Mouse (Mus musculus) heart, postnatal 14 days (tissue): ENCODE measurements at regions not wholly inside any gene's neighbourhood (a gene's known extent, or its start where the extent isn't known, plus 50 kb on each side); places are given as distances from the start of the nearest gene placed in this dataset.
A peak's percentile ranks its signal among the peaks of the same experiment; 100 is the strongest.
"Not testable (repeated sequence)": the region's sequence is repeated elsewhere in the genome, so short reads cannot be mapped to it uniquely, and the experiment has no call there.

Experiments
- DNase-seq, 2 experiments: peaks; one replicate each; pipeline ENCODE4 v3.0.0; 2021 to 2022
- intact Hi-C: fragments of 180-260 bp; cut with DNase I; formaldehyde crosslinking; loops from one replicate; pipeline ENCODE4 v1.15.1; 2025

DNA sequence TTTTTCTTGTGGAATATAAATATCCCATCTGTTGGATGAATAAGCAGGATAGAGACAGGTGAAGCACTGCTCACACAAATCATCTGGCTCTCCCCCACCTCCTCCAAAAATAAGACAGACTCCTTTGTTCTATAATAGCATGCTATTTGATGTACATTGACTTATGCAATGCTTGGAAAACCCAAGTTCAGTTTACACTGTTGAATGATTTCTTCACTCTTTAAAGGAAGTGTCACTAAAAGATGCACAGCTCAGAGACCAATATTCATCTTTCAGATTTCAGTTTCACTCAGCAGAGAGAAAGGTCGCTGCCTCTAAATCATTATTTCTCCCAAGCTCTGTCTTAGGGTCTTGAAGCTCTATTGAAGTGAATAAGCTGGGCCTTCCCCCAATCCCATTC lies 417.4 kb downstream of the Hs3st1 start:
- no peak for DNase-seq
- intact Hi-C loops, result no loop called here

DNA sequence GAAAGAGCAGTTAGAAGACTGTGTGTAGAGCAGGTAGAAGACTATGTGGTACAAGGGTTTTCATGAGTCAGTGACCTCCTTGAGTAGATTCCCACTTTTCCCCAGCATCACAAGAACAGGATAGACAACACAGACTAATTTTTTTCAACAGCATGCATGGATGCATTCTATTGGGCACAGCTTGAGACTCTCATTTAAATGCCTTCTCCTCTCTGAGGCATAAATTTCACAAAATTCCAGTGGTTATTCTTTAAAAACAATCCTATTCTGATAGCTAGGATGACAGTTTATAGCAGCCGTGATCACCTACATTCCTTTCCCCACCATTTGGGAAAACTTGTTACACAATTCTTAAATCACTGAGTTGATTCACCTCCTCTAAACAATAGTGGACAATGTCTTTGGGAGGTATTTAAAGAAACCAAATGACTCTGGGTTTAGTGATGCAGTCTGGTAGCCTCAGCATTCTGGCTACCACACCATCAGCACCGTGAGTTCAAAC lies 418.7 kb downstream of the Hs3st1 start:
- intact Hi-C loops, result no loop called here
- no peak for DNase-seq

DNA sequence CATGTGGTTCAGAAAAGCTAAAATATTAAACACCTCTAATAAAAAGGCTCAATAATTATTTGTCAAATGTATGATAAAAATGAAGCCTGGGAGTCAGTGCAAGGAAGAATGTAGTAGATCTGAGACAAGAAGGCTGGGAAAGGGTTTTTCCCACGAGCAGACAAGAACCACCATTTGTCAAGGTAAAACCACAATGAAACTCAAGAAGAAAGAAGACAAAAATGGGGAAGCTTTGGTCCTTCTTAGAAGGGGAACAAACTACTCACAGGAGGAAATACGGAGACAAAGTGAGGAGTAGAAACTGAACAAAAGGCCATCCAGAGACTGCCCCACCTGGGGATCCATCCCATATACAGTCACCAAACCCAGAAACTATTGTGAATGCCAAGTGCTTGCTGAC lies 420.0 kb downstream of the Hs3st1 start:
- intact Hi-C loops, result no loop called here
- DNase-seq, result no peak

DNA sequence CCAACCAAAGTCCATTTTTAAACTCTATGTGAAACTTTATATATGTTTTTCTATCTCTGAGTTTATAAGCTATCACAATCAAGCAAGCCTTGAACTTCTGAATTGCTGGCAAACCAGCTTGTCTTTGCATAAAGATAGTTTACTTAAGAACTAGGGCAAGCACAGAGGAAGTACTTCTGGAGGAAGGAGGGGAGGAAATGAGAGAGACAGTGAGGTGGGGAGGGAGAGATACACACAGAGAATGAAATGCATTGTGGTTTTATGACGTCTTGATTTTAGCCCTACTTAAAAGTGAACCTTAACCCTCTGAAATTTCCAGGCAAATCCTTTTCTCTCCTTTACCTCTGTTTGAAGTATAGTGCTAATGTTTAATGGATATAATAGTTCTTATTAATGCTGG lies 421.0 kb downstream of the Hs3st1 start:
- intact Hi-C loops, result no loop called here
- DNase-seq, result no peak

DNA sequence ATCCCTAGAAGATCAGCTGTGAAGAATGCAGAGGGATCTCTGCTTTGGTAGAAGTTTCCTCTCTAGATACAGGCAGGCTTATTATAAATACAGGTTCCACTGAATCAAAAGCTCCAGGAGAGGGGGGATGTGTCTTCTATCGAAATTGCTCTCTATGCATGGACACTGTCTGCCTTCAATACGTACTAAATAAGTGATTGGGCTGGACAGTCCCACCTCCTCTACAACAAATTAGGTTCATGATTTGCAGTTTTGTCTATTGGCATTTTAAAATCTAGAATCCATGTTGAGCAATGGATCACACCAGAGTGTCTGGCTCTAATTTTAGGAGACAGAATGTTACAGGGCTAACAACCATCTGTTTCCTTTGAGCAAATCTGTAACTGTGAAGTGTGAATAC lies 429.9 kb downstream of the Hs3st1 start:
- intact Hi-C loops, result no loop called here
- no peak for DNase-seq

DNA sequence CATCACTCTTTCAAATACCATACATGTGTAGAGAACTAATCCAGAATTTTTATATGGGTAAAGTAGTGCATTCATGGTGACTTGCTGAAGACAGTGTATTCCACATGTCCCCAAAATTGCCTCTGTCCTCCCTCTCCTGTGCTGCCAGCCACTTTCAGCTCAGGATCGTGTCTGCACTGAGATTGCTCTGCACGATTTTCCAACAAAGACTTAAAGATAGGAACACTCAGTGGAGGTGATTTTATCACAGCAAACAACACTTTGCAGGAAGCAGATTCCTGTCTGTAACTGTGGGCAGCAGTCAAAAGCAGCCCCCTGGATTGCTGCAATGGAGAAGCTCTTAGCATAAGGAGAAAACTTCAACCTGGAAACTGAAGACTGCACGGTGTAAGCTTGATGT lies 438.8 kb downstream of the Hs3st1 start:
- intact Hi-C loops, result no loop called here
- no peak for DNase-seq

DNA sequence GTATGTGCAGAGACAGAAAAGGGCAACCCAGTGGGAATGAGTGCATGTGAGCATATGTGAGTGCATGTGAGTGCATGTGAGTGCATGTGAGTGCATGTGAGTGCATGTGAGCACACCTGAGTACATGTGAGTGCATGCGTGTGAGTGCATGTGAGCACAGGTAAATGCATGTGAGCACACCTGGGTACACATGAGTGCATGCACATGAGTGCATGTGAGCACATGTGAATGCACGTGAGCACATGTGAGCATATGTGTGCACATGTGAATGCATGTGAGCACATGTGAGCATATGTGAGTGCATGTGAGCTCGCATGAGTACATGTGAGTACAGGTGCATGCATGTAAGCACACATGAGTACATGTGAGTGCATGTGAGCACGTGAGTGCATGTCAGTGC lies 434.6 kb upstream of the Clnk start:
- intact Hi-C loops, result no loop called here
- DNase-seq, result no peak

DNA sequence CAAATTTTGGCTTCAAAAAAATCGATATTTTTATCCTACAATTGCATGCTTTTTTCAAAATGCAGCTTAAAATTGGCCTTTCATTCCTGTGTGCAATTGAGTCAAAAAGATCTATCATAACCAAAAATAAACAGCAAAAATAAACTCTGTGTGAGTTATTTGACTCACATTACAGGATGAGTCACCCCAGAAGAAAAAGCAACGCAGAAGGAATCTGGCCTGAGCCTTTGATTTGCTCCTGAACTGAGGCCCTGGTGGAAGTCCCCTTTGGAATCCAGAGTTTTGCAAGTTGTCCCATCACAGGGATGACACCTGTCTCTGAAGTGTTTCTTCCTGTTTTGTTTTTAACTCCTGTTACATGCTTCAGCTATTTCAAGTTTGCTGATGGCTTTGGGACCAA lies 429.2 kb upstream of the Clnk start:
- intact Hi-C loops, result no loop called here
- DNase-seq, result no peak

DNA sequence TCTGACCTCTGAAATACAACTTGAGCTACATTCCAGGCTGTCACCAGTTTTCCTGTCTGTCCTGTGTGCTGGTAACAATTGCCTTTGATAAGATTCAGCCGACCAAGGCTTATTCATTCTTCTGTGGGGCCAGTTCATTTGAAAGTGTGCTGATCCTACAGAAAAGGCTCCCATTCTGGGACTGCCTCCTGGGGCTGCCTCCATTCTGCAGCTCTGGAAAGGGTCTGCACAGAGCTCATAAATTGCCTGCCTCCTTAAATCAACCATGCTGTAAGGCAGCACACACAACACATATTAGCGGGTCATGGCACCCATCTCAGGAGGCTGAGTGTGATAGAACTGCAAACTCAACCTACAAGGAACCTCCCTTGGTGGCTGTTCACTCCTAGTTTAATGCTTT lies 416.2 kb upstream of the Clnk start:
- intact Hi-C loops, result no loop called here
- DNase-seq, result peak in 1 of 2 experiments; percentile 1

DNA sequence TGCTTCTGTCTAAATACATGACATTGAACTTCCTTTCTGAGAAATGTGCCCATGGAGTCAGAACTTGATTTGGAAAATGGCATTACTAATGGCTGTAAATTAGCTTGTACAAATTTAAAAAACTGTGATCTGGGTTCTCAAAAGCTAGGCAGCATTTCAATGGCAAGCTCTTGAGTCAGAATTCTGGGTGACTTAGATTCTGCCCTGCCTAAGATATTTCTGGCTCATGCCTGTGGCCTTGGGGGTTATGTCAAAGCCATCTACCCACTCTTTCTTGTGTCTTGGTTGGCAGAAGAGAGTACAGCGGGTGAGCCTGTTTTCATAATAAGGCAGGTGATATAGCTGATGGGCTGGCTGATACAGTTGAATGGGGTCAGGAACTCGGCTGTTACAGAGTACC lies 404.4 kb upstream of the Clnk start:
- DNase-seq, result no peak
- intact Hi-C loops, result no loop called here

DNA sequence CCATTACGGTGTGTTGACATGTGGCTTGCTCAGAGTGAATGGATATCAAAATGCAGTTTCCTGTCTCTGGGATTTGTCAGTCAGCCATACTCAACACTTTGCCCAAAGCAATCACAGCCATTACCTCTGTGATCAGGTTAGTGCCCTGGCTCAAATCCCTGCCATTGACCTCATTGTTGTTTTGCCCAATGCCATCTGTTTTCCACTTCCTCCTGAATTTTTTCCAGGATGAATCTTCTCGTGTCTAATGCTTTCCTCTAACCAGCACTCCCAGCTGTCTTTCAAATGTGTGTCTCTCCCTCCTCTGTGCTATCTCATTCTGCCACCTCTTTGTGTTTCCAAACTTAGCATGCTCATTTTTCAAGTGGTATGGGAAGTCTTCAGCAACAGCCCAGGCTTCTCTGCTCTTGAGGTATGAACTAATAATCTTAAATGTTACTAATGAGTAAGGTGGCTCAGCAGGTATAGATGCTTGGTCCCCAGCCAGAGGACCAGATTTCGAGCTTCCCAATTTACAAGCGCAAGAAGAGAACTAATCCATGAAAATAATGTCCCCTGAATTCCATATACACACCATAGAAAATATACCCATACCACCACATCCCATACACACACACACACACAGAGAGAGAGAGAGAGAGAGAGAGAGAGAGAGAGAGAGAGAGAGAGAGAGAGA lies 397.2 kb upstream of the Clnk start:
- no peak for DNase-seq
- intact Hi-C loops, result no loop called here

DNA sequence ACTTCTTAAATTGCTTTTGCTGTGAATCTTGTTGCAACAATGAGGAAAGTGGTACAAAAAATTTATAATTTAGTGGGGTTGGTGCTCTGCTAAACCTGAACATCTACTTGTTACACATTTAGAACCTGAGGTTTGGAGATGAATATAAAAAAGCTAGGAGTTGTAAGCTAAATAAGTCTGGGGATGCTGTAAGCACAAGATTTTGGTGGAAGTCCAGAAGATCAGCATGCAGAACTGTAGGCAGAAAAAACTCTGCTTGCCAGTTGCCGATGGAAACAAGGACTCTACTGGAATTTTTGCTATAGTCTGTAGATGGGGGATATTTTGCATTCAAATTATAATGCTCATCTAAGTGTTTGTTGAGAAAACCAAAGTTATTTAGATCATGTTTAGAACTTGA lies 390.5 kb upstream of the Clnk start:
- DNase-seq, result no peak
- intact Hi-C loops, result no loop called here

DNA sequence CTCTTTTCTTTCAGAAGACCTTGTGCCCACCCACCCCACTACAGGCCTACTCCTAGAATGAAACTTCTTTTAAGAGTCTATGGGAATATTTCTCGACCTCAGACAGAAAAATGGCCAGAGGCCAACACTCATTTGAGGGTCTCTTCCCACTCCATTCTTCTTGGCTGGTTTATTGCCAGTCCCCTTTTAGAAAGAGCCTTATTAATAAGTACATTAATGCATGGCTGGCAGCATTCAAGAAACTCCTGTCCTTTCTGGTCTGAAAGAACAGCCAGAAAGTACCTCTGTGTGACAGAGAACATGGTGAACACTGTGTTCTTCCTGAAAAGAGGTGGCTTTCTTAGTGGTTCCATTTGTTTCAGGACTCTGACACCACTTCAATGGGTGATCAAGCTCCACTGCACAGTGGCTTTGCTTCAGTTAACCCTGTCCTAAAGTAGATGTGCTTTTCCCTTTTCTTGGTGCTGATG lies 384.1 kb upstream of the Clnk start:
- intact Hi-C loops, result no loop called here
- no peak for DNase-seq

DNA sequence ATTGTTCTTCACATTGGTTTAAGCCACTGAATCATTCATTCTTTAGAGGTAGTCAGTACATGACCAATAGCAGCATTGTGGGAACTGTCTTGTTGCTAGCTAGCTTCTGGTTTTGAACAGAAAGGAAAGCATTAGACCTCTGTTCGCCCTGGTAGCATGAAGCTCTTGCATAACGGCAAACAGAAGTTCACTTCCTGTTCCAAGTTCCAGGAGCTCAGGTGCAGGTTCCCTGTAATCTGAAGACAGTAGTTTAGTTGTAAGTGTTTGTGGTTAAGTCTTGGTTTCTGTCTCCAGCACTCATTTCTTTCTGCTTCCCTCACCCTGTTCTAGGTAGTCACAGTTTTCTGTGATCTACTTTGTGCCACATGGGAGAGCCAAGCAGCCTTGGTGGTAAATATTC lies 381.1 kb upstream of the Clnk start:
- no peak for DNase-seq
- intact Hi-C loops, result no loop called here

DNA sequence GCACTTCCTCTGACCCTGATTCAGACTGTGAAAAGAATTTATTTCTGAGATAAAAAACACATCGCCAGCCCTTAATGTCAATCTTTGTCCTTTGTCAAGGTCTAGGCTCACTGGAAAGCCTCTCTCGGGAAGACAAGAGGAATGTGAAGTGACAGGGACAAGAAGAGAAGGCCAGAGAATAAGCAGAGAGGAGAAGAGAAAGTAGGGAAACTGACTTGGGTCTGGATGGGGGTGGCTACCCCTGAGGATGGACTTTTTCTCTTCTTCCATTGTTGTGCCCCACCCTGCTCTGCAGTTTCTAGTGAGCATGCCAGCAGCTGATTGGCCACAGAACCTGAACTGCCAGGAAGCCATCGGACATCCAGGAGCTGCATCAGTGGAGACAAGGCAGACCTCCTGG lies 375.6 kb upstream of the Clnk start:
- no peak for DNase-seq
- intact Hi-C loops, result no loop called here

DNA sequence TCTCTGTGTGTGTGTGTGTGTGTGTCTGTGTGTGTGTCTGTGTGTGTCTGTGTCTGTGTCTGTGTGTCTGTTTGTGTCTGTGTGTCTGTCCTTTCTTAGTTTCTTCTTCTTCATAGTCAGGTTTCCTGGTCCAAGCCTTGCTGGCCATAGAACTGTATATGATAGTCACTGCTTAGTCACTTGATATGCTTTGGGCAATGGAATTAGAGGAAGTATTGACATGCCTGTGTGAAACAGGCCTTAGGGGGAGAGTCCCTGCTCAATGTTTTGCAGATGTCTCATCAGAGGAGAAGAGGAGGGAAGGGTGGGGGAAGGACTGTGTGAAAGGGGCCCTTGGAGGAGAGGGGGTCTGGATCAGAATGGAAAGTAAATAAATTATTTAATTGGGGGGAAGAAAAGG lies 374.4 kb upstream of the Clnk start:
- DNase-seq, result no peak
- intact Hi-C loops, result no loop called here

DNA sequence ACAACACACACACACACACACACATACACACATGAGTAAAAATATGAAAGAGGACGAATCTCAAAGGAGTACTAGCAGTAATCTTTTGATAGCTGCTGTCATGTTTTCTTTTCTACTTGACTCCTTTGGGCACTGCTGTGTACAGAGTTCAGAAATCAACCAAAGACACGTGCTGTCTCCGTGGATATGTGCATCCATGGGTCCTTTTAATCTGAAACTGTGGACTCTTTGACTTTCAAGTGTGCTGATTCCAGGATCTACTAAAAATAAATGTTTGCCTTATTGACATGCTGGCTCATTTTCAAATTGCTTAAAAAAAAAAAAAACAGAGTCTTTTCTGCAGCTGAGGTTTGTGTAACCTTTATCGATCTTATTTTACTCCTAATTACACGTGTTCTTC lies 343.1 kb upstream of the Clnk start:
- no peak for DNase-seq
- intact Hi-C loops, result loop anchor here (5.0 to 10.0 kb wide), 2 partner anchors 423 to 745 kb away; no protein-coding TSS in a partner anchor

DNA sequence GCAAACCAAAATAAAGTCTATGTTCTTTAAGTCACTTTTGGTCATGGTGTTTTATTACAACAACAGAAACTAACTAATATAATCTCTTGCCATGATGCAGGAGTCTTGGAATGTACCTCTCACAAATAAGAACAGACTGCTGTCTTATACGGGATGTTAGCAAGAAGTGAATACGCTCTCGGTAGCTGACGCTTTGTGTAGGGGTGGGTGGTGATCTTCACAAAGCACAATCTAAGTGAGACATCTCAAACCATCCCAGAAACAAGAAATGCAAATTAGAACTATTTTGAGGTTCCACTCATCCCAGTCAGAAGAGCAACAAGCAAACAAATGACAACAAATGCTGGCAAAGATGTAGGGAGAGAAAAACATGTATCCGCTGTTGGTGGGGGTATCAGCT lies 339.7 kb upstream of the Clnk start:
- intact Hi-C loops, result loop anchor here (5.0 to 10.0 kb wide), 2 partner anchors 426 to 748 kb away; no protein-coding TSS in a partner anchor
- DNase-seq, result no peak

DNA sequence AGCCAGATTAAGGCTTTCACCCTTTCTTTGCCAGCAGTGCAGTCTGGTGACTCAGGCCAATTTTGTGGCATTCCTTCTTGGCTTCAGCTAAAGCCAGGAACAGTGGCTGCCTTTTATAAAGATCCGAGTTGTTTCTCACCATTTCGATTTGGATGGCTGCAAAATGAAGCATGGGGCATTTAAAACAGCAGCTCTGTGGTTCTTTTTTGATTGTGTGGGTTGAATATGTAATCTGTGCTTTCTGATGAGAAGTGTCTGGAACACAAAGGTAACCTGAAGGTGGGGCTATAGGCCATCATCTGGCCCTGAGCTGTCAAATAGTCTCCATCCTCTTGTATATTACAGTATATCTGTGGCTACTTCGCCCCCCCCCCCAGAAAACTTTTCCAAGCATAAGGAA lies 338.4 kb upstream of the Clnk start:
- DNase-seq, result no peak
- intact Hi-C loops, result loop anchor here (5.0 to 10.0 kb wide), 2 partner anchors 427 to 750 kb away; no protein-coding TSS in a partner anchor

DNA sequence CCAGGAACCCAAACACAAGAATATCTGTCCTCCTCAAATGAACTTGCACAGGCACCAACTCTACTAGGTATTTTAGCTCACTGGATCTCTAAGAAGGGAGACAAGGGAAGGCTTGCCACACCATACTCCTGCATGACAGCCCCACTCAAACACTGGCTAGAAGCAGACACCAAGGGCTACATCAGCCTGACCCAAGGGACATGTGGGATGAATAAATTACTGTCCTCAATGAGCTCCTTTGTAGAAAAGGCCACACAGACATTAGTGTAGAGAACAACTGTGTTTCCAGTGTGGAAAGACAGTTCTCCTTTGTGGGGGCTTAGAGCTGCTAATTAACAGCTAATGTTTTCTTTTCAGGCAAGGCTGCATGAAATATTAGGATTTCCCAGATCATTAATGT lies 335.9 kb upstream of the Clnk start:
- DNase-seq, result no peak
- intact Hi-C loops, result loop anchor here (10.0 kb wide), 1 partner anchor 752 kb away; no protein-coding TSS in a partner anchor

DNA sequence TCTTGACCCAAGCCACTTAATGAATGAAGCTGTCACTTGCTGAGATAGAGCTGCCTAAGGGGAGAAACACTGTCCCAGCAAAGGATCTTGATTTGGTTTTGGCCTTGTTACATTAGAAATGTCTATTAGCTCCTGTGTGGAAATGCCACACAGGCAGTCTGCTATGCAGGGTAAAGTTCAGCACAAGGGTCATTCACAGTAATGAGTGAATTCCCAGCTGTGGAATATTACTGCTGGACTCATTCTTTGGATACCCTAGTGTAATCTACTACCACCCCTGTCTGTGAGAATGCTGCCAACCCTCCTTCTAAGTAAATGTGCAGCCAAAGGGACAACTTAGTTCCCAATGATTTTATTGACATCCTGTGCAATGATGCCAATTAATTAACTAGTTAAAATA lies 322.2 kb upstream of the Clnk start:
- intact Hi-C loops, result no loop called here
- DNase-seq, result no peak

DNA sequence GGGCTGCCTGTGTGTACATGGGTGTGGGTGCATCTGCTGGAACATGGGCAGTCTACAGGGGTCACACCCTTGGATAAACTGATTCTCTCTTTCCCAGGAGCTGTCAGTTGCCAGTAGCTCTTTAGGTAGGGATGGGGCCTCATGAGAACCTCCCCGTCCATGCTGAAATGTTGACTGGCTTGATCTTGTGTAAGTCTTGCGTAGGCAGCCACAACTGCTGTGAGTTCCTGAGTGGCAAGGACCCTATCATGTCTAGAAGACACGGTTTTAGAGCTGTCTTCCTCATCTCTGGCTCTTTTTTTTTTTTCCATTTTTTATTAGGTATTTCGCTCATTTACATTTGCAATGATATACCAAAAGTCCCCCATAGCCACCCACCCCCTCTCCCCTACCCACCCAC lies 314.5 kb upstream of the Clnk start:
- DNase-seq, intact Hi-C loops: not testable (repeated sequence)
